Mouse (Mus musculus): ENCODE results near the gene Ocm. TPM values are rescaled to one million over a fixed set of nuclear protein-coding genes. Genes with fewer than 3 reads are reported as not detected.

Gene Ocm
- total and polyA plus RNA-seq, 3 experiments: not detected

DNA sequence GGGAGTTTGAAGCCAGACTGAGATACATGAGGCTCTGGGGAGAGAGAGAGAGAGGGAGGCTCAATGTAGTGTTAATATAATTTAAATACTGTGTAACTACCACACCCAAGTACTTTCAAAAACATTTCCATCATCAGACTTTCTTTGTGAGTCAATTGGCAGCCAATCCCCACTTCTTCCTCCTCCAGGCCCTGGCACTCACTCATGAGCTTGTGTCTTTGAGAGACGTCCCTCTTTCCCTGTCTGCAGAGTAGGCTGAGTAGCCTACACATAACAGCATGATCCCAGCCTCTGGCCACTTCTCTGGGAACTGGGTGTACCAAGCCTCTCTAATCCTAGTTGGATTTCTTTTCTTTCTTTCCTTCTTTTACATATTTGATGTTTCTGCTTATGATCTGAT is 44.8 kb upstream of the Ocm start:
- Histone ChIP-seq H3K27me3 (replicated peaks) (peaks cover 24% of the 10 kb centered on the region), H3K9me3 (replicated peaks; ENCODE audit: low read length) (peaks cover 10% of the 10 kb centered on the region), H3K36me3 (replicated peaks in 1 of 2; ENCODE audit: control insufficient read depth in 1 of 2, insufficient read depth in 1 of 2, low read length in 1 of 2) (no peaks in the 10 kb centered on the region), H3K4me2 (ENCODE audit: insufficient read depth, low read depth, poor library complexity, severe bottlenecking) (no peak overlapping the region), H3K4me1 (ENCODE audit: control insufficient read depth in 1 of 2, insufficient read depth in 2 of 2) (no peaks in the 10 kb centered on the region; a peak in 1 of 4 replicates), H3K27ac (ENCODE audit: insufficient read depth, low read depth) (no peak overlapping the region), H3K79me2 (replicated peaks; ENCODE audit: control insufficient read depth, extremely low read depth, insufficient read depth, poor library complexity, severe bottlenecking) (no peaks in the 10 kb centered on the region), H3K9ac (ENCODE audit: insufficient read depth, low read depth) (no peak overlapping the region), H3K4me3 (replicated peaks in 1 of 3; ENCODE audit: low read depth in 2 of 3, low read length in 2 of 3, poor library complexity in 1 of 3) (no peak overlapping the region)
- dilution Hi-C loops (cut with MboI; ENCODE audit: extremely low pct_ligation_motif_present, extremely low pct_unique_long_range_greater_than_20kb, low sequenced_read_pairs): no loop called here
- no peak for DNase-seq (ENCODE audit: extremely low read depth)
- TF ChIP-seq RAD21 (IDR thresholded peaks at IDR 0.05; ENCODE audit: low read depth, low read length) (no peak), JUN (IDR thresholded peaks at IDR 0.05; ENCODE audit: insufficient read depth, low read depth, low read length) (no peak), GABPA (IDR thresholded peaks at IDR 0.05; ENCODE audit: insufficient replicate concordance, low read depth, low read length) (no peak), CTCF (conservative IDR thresholded peaks at IDR 0.05 in 1 of 2, IDR thresholded peaks at IDR 0.05 in 1 of 2; ENCODE audit: low read depth in 2 of 2, low read length in 2 of 2) (no peak), CHD1 (IDR thresholded peaks at IDR 0.05; ENCODE audit: low read depth, low read length) (no peak), UBTF (IDR thresholded peaks at IDR 0.05; ENCODE audit: low read depth, low read length) (no peak), ZKSCAN1 (IDR thresholded peaks at IDR 0.05; ENCODE audit: borderline replicate concordance, low read depth, low read length) (no peak), EP300 (IDR thresholded peaks at IDR 0.05; ENCODE audit: low read length) (no peak), MAFK (IDR thresholded peaks at IDR 0.05; ENCODE audit: insufficient replicate concordance, low read length) (no peak), POLR2AphosphoS2 (IDR thresholded peaks at IDR 0.05; ENCODE audit: low read depth, low read length) (no peak)
- in situ Hi-C loops (cut with MboI; ENCODE audit: low pct_ligation_motif_present, low pct_unique_long_range_greater_than_20kb, low sequenced_read_pairs): no loop called here

DNA sequence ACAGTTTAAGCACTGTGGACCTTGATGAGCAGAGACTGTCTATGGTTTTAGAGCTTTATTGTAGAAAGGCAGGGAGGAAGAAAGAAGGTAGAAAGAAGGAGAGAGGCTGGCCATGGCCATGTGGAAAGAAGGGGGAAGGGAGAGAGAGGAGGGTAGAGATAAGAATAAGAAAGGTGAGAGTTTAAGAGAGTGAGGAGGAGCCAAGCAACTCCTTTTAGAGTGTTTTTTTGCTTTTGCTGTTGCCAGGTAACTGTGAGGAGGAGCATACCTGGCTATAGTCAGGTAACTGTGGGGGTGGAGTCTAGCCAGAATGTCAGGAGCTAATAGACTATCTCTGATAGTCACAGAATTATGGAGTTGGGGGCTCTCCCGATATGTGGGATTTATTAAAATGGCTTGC is 43.6 kb upstream of the Ocm start:
- Histone ChIP-seq H3K27ac (ENCODE audit: insufficient read depth, low read depth) (no peak overlapping the region), H3K36me3 (replicated peaks in 1 of 2; ENCODE audit: control insufficient read depth in 1 of 2, insufficient read depth in 1 of 2, low read length in 1 of 2) (no peaks in the 10 kb centered on the region), H3K9me3 (replicated peaks; ENCODE audit: low read length) (peaks cover 10% of the 10 kb centered on the region), H3K9ac (ENCODE audit: insufficient read depth, low read depth) (no peak overlapping the region), H3K4me3 (replicated peaks in 1 of 3; ENCODE audit: low read depth in 2 of 3, low read length in 2 of 3, poor library complexity in 1 of 3) (no peak overlapping the region), H3K27me3 (replicated peaks) (peaks cover 30% of the 10 kb centered on the region), H3K4me1 (ENCODE audit: control insufficient read depth in 1 of 2, insufficient read depth in 2 of 2) (no peaks in the 10 kb centered on the region; a peak in 1 of 4 replicates), H3K79me2 (replicated peaks; ENCODE audit: control insufficient read depth, extremely low read depth, insufficient read depth, poor library complexity, severe bottlenecking) (no peaks in the 10 kb centered on the region), H3K4me2 (ENCODE audit: insufficient read depth, low read depth, poor library complexity, severe bottlenecking) (no peak overlapping the region)
- DNase-seq (ENCODE audit: extremely low read depth): no peak
- dilution Hi-C loops (cut with MboI; ENCODE audit: extremely low pct_ligation_motif_present, extremely low pct_unique_long_range_greater_than_20kb, low sequenced_read_pairs): no loop called here
- no peak for TF ChIP-seq UBTF (IDR thresholded peaks at IDR 0.05; ENCODE audit: low read depth, low read length)
- no peak for TF ChIP-seq NRF1 (IDR thresholded peaks at IDR 0.05; ENCODE audit: low read depth, low read length)
- TF ChIP-seq TBP (conservative IDR thresholded peaks at IDR 0.05; ENCODE audit: low read depth, low read length): no peak
- TF ChIP-seq USF1 (IDR thresholded peaks at IDR 0.05; ENCODE audit: low read depth, low read length): no peak
- no peak for TF ChIP-seq ZC3H11A (IDR thresholded peaks at IDR 0.05; ENCODE audit: low read depth, low read length)
- no peak for TF ChIP-seq RAD21 (IDR thresholded peaks at IDR 0.05; ENCODE audit: low read depth, low read length)
- TF ChIP-seq E2F4 (IDR thresholded peaks at IDR 0.05; ENCODE audit: insufficient replicate concordance, low read depth, low read length): no peak
- TF ChIP-seq MAZ (IDR thresholded peaks at IDR 0.05; ENCODE audit: low read depth, low read length): no peak
- no peak for TF ChIP-seq RCOR1 (conservative IDR thresholded peaks at IDR 0.05; ENCODE audit: low read depth, low read length)
- no peak for TF ChIP-seq JUN (IDR thresholded peaks at IDR 0.05; ENCODE audit: insufficient read depth, low read depth, low read length)
- TF ChIP-seq ELF1 (IDR thresholded peaks at IDR 0.05; ENCODE audit: low read depth, low read length): no peak
- TF ChIP-seq ZNF384 (IDR thresholded peaks at IDR 0.05; ENCODE audit: low read depth, low read length): no peak
- no peak for TF ChIP-seq NELFE (IDR thresholded peaks at IDR 0.05; ENCODE audit: low read depth, low read length)
- TF ChIP-seq CHD1 (IDR thresholded peaks at IDR 0.05; ENCODE audit: low read depth, low read length): no peak
- TF ChIP-seq MAFK (IDR thresholded peaks at IDR 0.05; ENCODE audit: insufficient replicate concordance, low read length): no peak
- in situ Hi-C loops (cut with MboI; ENCODE audit: low pct_ligation_motif_present, low pct_unique_long_range_greater_than_20kb, low sequenced_read_pairs): no loop called here

Data from CH12.LX (cell line).